Comparison of ENCODE assay signal across 9 mouse cellular contexts in genomic region chr10:99267621-99268020, GRCm38 (mm10). TPM values are rescaled to one million over a fixed set of nuclear protein-coding genes. Genes with fewer than 3 reads are reported as not detected.
DNase-seq lines count a peak whose midpoint lies in the region; ATAC-seq and TF ChIP-seq lines count a peak whose summit lies in the region.
"Had no signal": no experiment of that assay in that cellular context is flagged by ENCODE, and none has a peak within 500 bp of the region (broad histone marks: within the 10 kb centered on the region; RNA-seq: fewer than 3 reads in every experiment).

No protein-coding gene starts in this region.

- WGBS in kidney, embryonic 15.5 days: 53% methylated on average over 1 of the region's 1 CpGs
- 91% methylated on average over 1 of the region's 1 CpGs for WGBS in hindbrain, embryonic 16.5 days

- H3K36me3 ChIP-seq in kidney, embryonic 15.5 days: peaks cover 14% of the 10 kb centered on the region; the same call in 1 of the 2 replicates
- H3K36me3 ChIP-seq in CH12.LX (replicated peaks in 1 of 2; ENCODE audit: control insufficient read depth in 1 of 2, insufficient read depth in 1 of 2, low read length in 1 of 2): peaks cover 6 to 7% of the 10 kb centered on the region in 2 experiments
- no peaks in the 10 kb centered on the region for H3K36me3 ChIP-seq in hindbrain, embryonic 16.5 days (ENCODE audit: control insufficient read depth, insufficient read depth, low read length)

- peaks cover 20% of the 10 kb centered on the region for H3K79me2 ChIP-seq in CH12.LX (replicated peaks; ENCODE audit: control insufficient read depth, extremely low read depth, insufficient read depth, poor library complexity, severe bottlenecking)

- 0 out of 2 replicates have a peak overlapping the region, but pooled peaks have one; percentile 84 for H3K4me3 ChIP-seq in kidney, embryonic 15.5 days (replicated peaks)
- no peak overlapping the region for H3K4me3 ChIP-seq in CH12.LX (replicated peaks in 1 of 3; ENCODE audit: low read depth in 2 of 3, low read length in 2 of 3, poor library complexity in 1 of 3)
- H3K4me3 ChIP-seq in bone marrow macrophage, adult 2 months (ENCODE audit: insufficient read depth, low read length): peak overlapping the region; percentile 27; the same call in 1 of the 2 replicates
- no peak overlapping the region for H3K4me3 ChIP-seq in hindbrain, embryonic 16.5 days (ENCODE audit: low read length)

- no peak for TF ChIP-seq POLR2A in CH12.LX (IDR thresholded peaks at IDR 0.05; ENCODE audit: low read depth, low read length)
- TF ChIP-seq POLR2A in bone marrow macrophage, adult 2 months (IDR thresholded peaks at IDR 0.05; ENCODE audit: borderline replicate concordance, low read depth, low read length): no peak

- peak overlapping the region; percentile 79 for H3K27ac ChIP-seq in kidney, embryonic 15.5 days
- H3K27ac ChIP-seq in CH12.LX (ENCODE audit: insufficient read depth, low read depth): no peak overlapping the region
- peak overlapping the region; percentile 88 for H3K27ac ChIP-seq in bone marrow macrophage, adult 2 months (ENCODE audit: insufficient read depth, low read depth, low read length)
- no peak overlapping the region for H3K27ac ChIP-seq in hindbrain, embryonic 16.5 days (ENCODE audit: low read depth, low read length)

- in situ Hi-C loops in CH12.LX (cut with MboI; ENCODE audit: low pct_ligation_motif_present, low pct_unique_long_range_greater_than_20kb, low sequenced_read_pairs): loop anchor here (10.0 kb wide), 1 partner anchor 63 kb away; no protein-coding TSS in a partner anchor

- peak overlapping the region; percentile 83 for H3K4me2 ChIP-seq in kidney, embryonic 15.5 days
- H3K4me2 ChIP-seq in CH12.LX (ENCODE audit: insufficient read depth, low read depth, poor library complexity, severe bottlenecking): peak overlapping the region; percentile 75
- H3K4me2 ChIP-seq in hindbrain, embryonic 16.5 days (ENCODE audit: low read length): peak overlapping the region; percentile 1; the same call in 1 of the 2 replicates

- H3K27me3 ChIP-seq in kidney, embryonic 15.5 days: no peaks in the 10 kb centered on the region
- no peaks in the 10 kb centered on the region for H3K27me3 ChIP-seq in CH12.LX (replicated peaks)
- H3K27me3 ChIP-seq in hindbrain, embryonic 16.5 days (replicated peaks; ENCODE audit: control insufficient read depth, insufficient read depth, low read length): no peaks in the 10 kb centered on the region

- no peaks in the 10 kb centered on the region for H3K9me3 ChIP-seq in kidney, embryonic 15.5 days (replicated peaks)
- H3K9me3 ChIP-seq in CH12.LX (replicated peaks; ENCODE audit: low read length): no peaks in the 10 kb centered on the region
- no peaks in the 10 kb centered on the region for H3K9me3 ChIP-seq in hindbrain, embryonic 16.5 days (ENCODE audit: control insufficient read depth, low read length)

- no peak for TF ChIP-seq RAD21 in CH12.LX (IDR thresholded peaks at IDR 0.05; ENCODE audit: low read depth, low read length)

- no peak for ATAC-seq in kidney, embryonic 15.5 days (replicated peaks; ENCODE audit: low FRiP score)
- no peak for ATAC-seq in hindbrain, embryonic 16.5 days
- no peak for ATAC-seq in CD4-positive, CD25-positive, alpha-beta regulatory T cell, adult 4 months
- no peak for ATAC-seq in activated CD4-positive, CD25-positive, alpha-beta regulatory T cell, adult 4 months

- dilution Hi-C loops in CH12.LX (cut with MboI; ENCODE audit: extremely low pct_ligation_motif_present, extremely low pct_unique_long_range_greater_than_20kb, low sequenced_read_pairs): no loop called here

- no peak for TF ChIP-seq EP300 in CH12.LX (IDR thresholded peaks at IDR 0.05; ENCODE audit: low read length)

- peaks cover 52% of the 10 kb centered on the region for H3K4me1 ChIP-seq in kidney, embryonic 15.5 days
- peaks cover 10 to 46% of the 10 kb centered on the region in 2 experiments for H3K4me1 ChIP-seq in CH12.LX (ENCODE audit: control insufficient read depth in 1 of 2, insufficient read depth in 2 of 2)
- H3K4me1 ChIP-seq in bone marrow macrophage, adult 2 months (ENCODE audit: control insufficient read depth, insufficient read depth, low read length): peaks cover 29% of the 10 kb centered on the region
- H3K4me1 ChIP-seq in hindbrain, embryonic 16.5 days (ENCODE audit: control insufficient read depth, insufficient read depth, low read depth, low read length): peaks cover 18% of the 10 kb centered on the region

- DNase-seq in kidney, postnatal 10 days: no peak
- no peak for DNase-seq in CH12.LX (ENCODE audit: extremely low read depth)
- DNase-seq in embryo, embryonic 9.5 days (ENCODE audit: extremely low spot score): no peak
- DNase-seq: layer of hippocampus, postnatal 36 days had no signal

- no peak for TF ChIP-seq CTCF in CH12.LX (conservative IDR thresholded peaks at IDR 0.05 in 1 of 2, IDR thresholded peaks at IDR 0.05 in 1 of 2; ENCODE audit: low read depth in 2 of 2, low read length in 2 of 2)
- TF ChIP-seq CTCF in bone marrow macrophage, adult 2 months (IDR thresholded peaks at IDR 0.05; ENCODE audit: low read depth, low read length): no peak

- no peak overlapping the region for H3K9ac ChIP-seq in kidney, embryonic 15.5 days
- H3K9ac ChIP-seq in CH12.LX (ENCODE audit: insufficient read depth, low read depth): peak overlapping the region; percentile 56
- H3K9ac ChIP-seq in hindbrain, embryonic 16.5 days (ENCODE audit: low read depth, low read length): no peak overlapping the region

TF ChIP-seq in CH12.LX, 34 proteins besides CTCF, POLR2A, EP300 and RAD21:
- TF ChIP-seq ZKSCAN1 (IDR thresholded peaks at IDR 0.05; ENCODE audit: borderline replicate concordance, low read depth, low read length) (no peak), USF1 (IDR thresholded peaks at IDR 0.05; ENCODE audit: low read depth, low read length) (no peak), UBTF (IDR thresholded peaks at IDR 0.05; ENCODE audit: low read depth, low read length) (no peak), ETS1 (conservative IDR thresholded peaks at IDR 0.05; ENCODE audit: low read depth, low read length) (no peak), KAT2A (IDR thresholded peaks at IDR 0.05; ENCODE audit: insufficient replicate concordance, low read length) (no peak)

RNA-seq across cellular contexts. Expression of gene Dusp6, which starts 4.6 kb away (rescaled TPM):
- polyA plus RNA-seq in kidney, embryonic 15.5 days (2015; fragmentation: Nextera tagmentation; extraction: Ambion mirVana): 85.7 and 88.7 TPM in 2 replicates
- 6.2 and 7.6 TPM in 2 replicates for total RNA-seq in CH12.LX (2012; rRNA removed)
- total RNA-seq in CH12.LX (2014; rRNA removed): 11.6 and 13.5 TPM in 2 replicates
- polyA plus RNA-seq in CH12.LX (2012; ENCODE audit: insufficient read length, low read depth): 4.1 and 6.1 TPM in 2 replicates
- polyA plus RNA-seq in bone marrow macrophage, adult 2 months (2012; ENCODE audit: insufficient read depth, insufficient read length, missing spikeins): 36.1 and 40.0 TPM in 2 replicates
- 35.2 and 37.0 TPM in 2 replicates for polyA plus RNA-seq in hindbrain, embryonic 16.5 days (2015; fragmentation: Nextera tagmentation; extraction: Ambion mirVana)
- 10 to 100 TPM; 23.4 to 38.0 TPM for polyA plus RNA-seq in CD4-positive, CD25-positive, alpha-beta regulatory T cell, adult 4 months (2017; shearing (Covaris generic))
- polyA plus RNA-seq in activated CD4-positive, CD25-positive, alpha-beta regulatory T cell, adult 4 months (2017; shearing (Covaris generic)): 10 to 100 TPM; 26.0 to 35.2 TPM

Comparison
In these comparisons a context has a peak if more than half of its experiments do, and no peak if none do; other contexts are left out.
1. H3K27ac ChIP-seq: peak in kidney, embryonic 15.5 days (single experiment) and bone marrow macrophage, adult 2 months (single experiment); none in CH12.LX (single experiment) and hindbrain, embryonic 16.5 days (single experiment).
2. H3K4me2 ChIP-seq: peak in every context shown above with its lines; median percentile 83 in kidney, embryonic 15.5 days; 75 in CH12.LX; 1 in hindbrain, embryonic 16.5 days.
3. H3K4me3 ChIP-seq: peak in kidney, embryonic 15.5 days (single experiment) and bone marrow macrophage, adult 2 months (single experiment); none in CH12.LX (0 of 3) and hindbrain, embryonic 16.5 days (single experiment).